In genomic region chr8:106561097-106561865, GRCm38 (mm10) we compare ENCODE assay signal across 8 mouse cellular contexts. TPM values are rescaled to one million over a fixed set of nuclear protein-coding genes. Genes with fewer than 3 reads are reported as not detected.
DNase-seq lines count a peak whose midpoint lies in the region; ATAC-seq and TF ChIP-seq lines count a peak whose summit lies in the region.

No protein-coding gene starts in this region.

- H3K27ac ChIP-seq in limb, embryonic 15.5 days, result peak overlapping the region; percentile 7; the same call in 1 of the 2 replicates
- peak overlapping the region; percentile 94 for H3K27ac ChIP-seq in testis, adult 2 months (ENCODE audit: control insufficient read depth, insufficient read depth, low read depth, low read length)

- peak; percentile 99 for TF ChIP-seq CTCF in testis, adult 2 months (IDR thresholded peaks at IDR 0.05; ENCODE audit: control insufficient read depth, insufficient read depth, insufficient replicate concordance, low read depth, low read length)

- H3K4me1 ChIP-seq in limb, embryonic 15.5 days, result peaks cover 9% of the 10 kb centered on the region
- H3K4me1 ChIP-seq in testis, adult 2 months (ENCODE audit: control insufficient read depth, insufficient read depth, low read length), result peaks cover 21% of the 10 kb centered on the region

- 17% methylated on average over 21 of the region's 21 CpGs for WGBS in limb, embryonic 15.5 days

- peak overlapping the region; percentile 10; the same call in 1 of the 2 replicates for H3K4me2 ChIP-seq in limb, embryonic 15.5 days

- TF ChIP-seq POLR2A in testis, adult 2 months (IDR thresholded peaks at IDR 0.05; ENCODE audit: control insufficient read depth, low read depth, low read length), result no peak; the same call in 1 of the 2 replicates

- peak; percentile 11; the same call in 1 of the 2 replicates for ATAC-seq in limb, embryonic 15.5 days (ENCODE audit: insufficient number of reproducible peaks, low FRiP score, low TSS enrichment, low read depth)

- intact Hi-C loops in gastrocnemius, postnatal 14 days (cut with DNase I; ENCODE audit: low total_unique reads), result no loop called here

- no peak overlapping the region for H3K9ac ChIP-seq in limb, embryonic 15.5 days

- H3K9me3 ChIP-seq in limb, embryonic 15.5 days, result 0 out of 2 replicates have a peak, but pooled peaks cover 3% of the 10 kb centered on the region

- H3K4me3 ChIP-seq in limb, embryonic 15.5 days, result no peak overlapping the region
- peak overlapping the region; percentile 91 for H3K4me3 ChIP-seq in testis, adult 2 months (ENCODE audit: control insufficient read depth, low read depth, low read length)

- DNase-seq in layer of hippocampus, adult 11-12 months (ENCODE audit: low spot score), result peak; percentile 35
- DNase-seq in layer of hippocampus, adult 9-10 months (ENCODE audit: low spot score), result no peak
- peak; percentile 16 for DNase-seq in c-Kit-positive CD71-positive TER-119-negative erythroid progenitor cells, embryonic 14.5 days (ENCODE audit: low read depth)
- DNase-seq in gastrocnemius, postnatal 14 days, result peak; percentile 80
- peak; percentile 86 for DNase-seq in kidney, adult 11 months
- peak; percentile 86 for DNase-seq in naive thymus-derived CD4-positive, alpha-beta T cell, adult 2 months (ENCODE audit: low read depth)

- no peaks in the 10 kb centered on the region for H3K27me3 ChIP-seq in limb, embryonic 15.5 days
- no peaks in the 10 kb centered on the region for H3K27me3 ChIP-seq in testis, adult 2 months (ENCODE audit: control insufficient read depth, insufficient read depth, low read length)

- peaks cover 9% of the 10 kb centered on the region; the same call in 1 of the 2 replicates for H3K36me3 ChIP-seq in limb, embryonic 15.5 days
- H3K36me3 ChIP-seq in testis, adult 2 months (ENCODE audit: control insufficient read depth, insufficient read depth, low read length), result no peaks in the 10 kb centered on the region

RNA-seq across cellular contexts. Expression of gene Gm10073, which starts 12.0 kb away (rescaled TPM):
- total RNA-seq in gastrocnemius, postnatal 14 days (2021), result 100 to 1,000 TPM; 107 to 123 TPM
- 12.4 and 13.3 TPM in 2 replicates for polyA plus RNA-seq in limb, embryonic 15.5 days (2015; fragmentation: Nextera tagmentation; extraction: Ambion mirVana)
- polyA plus RNA-seq in testis, adult 2 months (2012; rRNA removed), result 9.7 and 9.8 TPM in 2 replicates

RNA-seq across cellular contexts. Expression of gene Cdh1, which starts 41.9 kb away (rescaled TPM):
- 1 to 10 TPM in 1 of 2 experiments, under 1 TPM in 1; 0.55 to 1.4 TPM for total RNA-seq in gastrocnemius, postnatal 14 days (2021)
- 67.3 and 77.8 TPM in 2 replicates for polyA plus RNA-seq in limb, embryonic 15.5 days (2015; fragmentation: Nextera tagmentation; extraction: Ambion mirVana)
- 0.48 and 1.9 TPM in 2 replicates for polyA plus RNA-seq in testis, adult 2 months (2012; rRNA removed)

RNA-seq across cellular contexts. Expression of gene Cdh3, which starts 50.6 kb away (rescaled TPM):
- under 1 TPM; 0.16 to 0.29 TPM for total RNA-seq in gastrocnemius, postnatal 14 days (2021)
- polyA plus RNA-seq in limb, embryonic 15.5 days (2015; fragmentation: Nextera tagmentation; extraction: Ambion mirVana), result 29.3 and 33.3 TPM in 2 replicates
- polyA plus RNA-seq in testis, adult 2 months (2012; rRNA removed), result 1.2 and 1.3 TPM in 2 replicates

Comparison
In these comparisons a context has a peak if more than half of its experiments do, and no peak if none do; other contexts are left out.
1. RNA of gene Cdh1, which starts 41.9 kb away (polyA plus RNA-seq): 67.3 to 77.8 TPM in limb, embryonic 15.5 days; 0.48 to 1.9 TPM in testis, adult 2 months; every median in the first group is over 10 times any median in the second.
2. RNA of gene Cdh3, which starts 50.6 kb away (polyA plus RNA-seq): 29.3 to 33.3 TPM in limb, embryonic 15.5 days; 1.2 to 1.3 TPM in testis, adult 2 months; every median in the first group is over 10 times any median in the second.